Mouse (Mus musculus) thymus, adult 2 months (tissue): ENCODE results near the gene Dnah2.

Experiments
- CTCF ChIP-seq: fragments of 200-500 bp; IDR thresholded peaks from 2 replicates; pipeline ENCODE4 v1.5.1; 2012; ENCODE audit warnings: mild to moderate bottlenecking, control low read depth, low read length, moderate library complexity, borderline replicate concordance; ENCODE audit not compliant: control insufficient read depth, poor library complexity, insufficient read depth; ENCODE audit errors: extremely low read depth
- POLR2A ChIP-seq: fragments of 200-500 bp; IDR thresholded peaks from 2 replicates; pipeline ENCODE4 v1.6.1; 2012; ENCODE audit warnings: mild to moderate bottlenecking, low read length, control low read depth, moderate library complexity; ENCODE audit not compliant: control insufficient read depth, poor library complexity, insufficient read depth; ENCODE audit errors: extremely low read depth

GRCm38 (mm10) chr11:69401987-69402386 is 146.9 kb downstream of the Dnah2 start:
- TF ChIP-seq CTCF (no peak), POLR2A (no peak)
